Mouse (Mus musculus): Measurements from ENCODE around the gene Gphb5. TPM values are rescaled to one million over a fixed set of nuclear protein-coding genes. Genes with fewer than 3 reads are reported as not detected.

Gphb5 gene
- polyA plus RNA-seq (2014; fragmentation: Nextera tagmentation; extraction: Ambion mirVana), result not detected in 2 replicates

DNA sequence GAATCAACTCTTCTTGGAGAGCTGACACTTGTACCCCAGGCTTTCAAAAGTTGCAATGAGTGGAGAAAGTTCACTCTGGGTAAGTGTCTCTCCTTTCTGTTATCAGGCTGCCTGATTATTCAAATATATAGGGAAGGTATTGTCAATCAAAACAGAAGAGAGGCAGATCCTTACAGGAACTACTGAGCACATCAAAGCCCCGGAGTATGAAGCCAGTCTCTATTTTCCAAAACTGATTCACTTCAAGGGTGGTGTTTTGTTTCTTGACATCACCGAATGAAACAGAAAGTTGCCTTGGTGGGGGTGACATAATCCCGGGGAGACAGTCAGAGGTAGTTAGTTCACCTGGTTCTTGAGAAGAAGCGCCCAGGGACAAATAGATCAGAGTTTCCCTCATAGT, at the start of gene Gphb5:
Gene Gphb5 (minus strand): TSS at position 101 of the 400 bp plus-strand sequence.
- 92% methylated on average over 4 of the region's 4 CpGs for WGBS
- Histone ChIP-seq H3K4me3 (replicated peaks; ENCODE audit: low read length) (no peak within 1 kb of the TSS), H3K4me1 (replicated peaks; ENCODE audit: control insufficient read depth, insufficient read depth, low read length) (no peaks in the 10 kb centered on the region), H3K4me2 (replicated peaks) (no peak within 1 kb of the TSS), H3K27me3 (ENCODE audit: control insufficient read depth, insufficient read depth, low read length) (no peaks in the 10 kb centered on the region), H3K9me3 (ENCODE audit: control insufficient read depth, low read length) (no peaks in the 10 kb centered on the region), H3K27ac (no peak within 1 kb of the TSS), H3K9ac (no peak within 1 kb of the TSS), H3K36me3 (replicated peaks; ENCODE audit: control insufficient read depth, insufficient read depth) (no peaks in the 10 kb centered on the region)
- DNase-seq (ENCODE audit: low spot score) (no peak), ATAC-seq (ENCODE audit: low FRiP score) (no peak)

DNA sequence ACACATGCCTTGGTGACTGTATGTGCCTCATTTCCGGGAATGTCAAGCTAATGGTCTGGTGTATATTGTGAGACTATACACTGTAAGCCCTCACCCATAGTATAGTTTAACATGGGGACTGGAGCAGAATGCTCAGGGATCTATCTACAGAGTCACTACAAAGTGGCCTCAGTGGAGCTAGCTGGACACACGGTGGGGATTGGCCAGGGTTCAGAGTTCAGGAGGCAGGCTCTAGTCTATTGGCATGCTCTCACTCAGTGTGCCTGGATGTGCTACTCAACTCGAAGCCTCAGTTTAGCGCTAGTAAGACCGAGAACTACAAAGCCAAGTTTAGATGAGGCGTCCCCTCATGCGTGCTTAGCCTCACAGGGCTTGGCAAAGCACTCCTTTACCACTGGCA, 49.6 kb upstream of the Gphb5 start:
- no peak for DNase-seq (ENCODE audit: low spot score)
- no peak overlapping the region for H3K4me3 ChIP-seq (replicated peaks; ENCODE audit: low read length)
- no peak overlapping the region for H3K9ac ChIP-seq

DNA sequence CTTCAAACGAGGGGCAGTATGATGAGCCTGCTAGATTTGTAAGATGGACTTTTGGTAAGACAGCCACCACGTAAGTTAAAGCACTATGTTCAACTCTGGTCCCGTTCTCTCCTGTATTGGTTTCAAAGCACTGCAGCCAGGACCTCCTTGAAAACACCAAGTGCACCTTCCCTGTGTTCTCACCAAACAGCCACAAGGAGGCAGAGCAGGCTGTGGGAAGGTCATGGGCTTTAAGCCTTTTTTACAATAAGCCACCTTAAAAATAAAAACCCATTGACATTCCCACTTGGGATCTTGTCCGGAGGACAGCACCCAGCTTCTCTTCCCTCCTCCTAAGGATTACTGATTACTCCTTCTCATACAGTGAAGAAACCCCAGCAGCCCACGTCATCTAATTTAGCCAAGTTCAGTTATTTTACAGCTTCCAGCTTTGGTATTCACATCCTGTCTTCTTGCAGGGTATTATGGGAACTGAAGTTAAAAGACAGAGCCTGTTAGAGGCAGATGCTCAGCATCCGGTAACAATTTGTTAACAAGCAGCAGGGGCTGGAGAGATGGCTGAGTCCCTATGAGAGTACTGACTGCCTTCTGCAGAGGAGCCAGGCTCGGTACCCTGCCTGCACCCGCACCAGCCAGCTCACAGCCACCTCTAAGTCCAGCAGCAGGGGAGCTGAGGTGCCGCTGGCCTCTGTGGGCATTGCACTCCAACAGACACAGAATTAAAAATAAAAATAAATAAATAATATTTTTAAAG, 47.6 kb upstream of the Gphb5 start:
- Histone ChIP-seq H3K27me3 (ENCODE audit: control insufficient read depth, insufficient read depth, low read length) (no peaks in the 10 kb centered on the region), H3K4me1 (replicated peaks; ENCODE audit: control insufficient read depth, insufficient read depth, low read length) (no peaks in the 10 kb centered on the region), H3K4me2 (replicated peaks) (no peak overlapping the region), H3K36me3 (replicated peaks; ENCODE audit: control insufficient read depth, insufficient read depth) (peaks cover 78% of the 10 kb centered on the region), H3K4me3 (replicated peaks; ENCODE audit: low read length) (no peak overlapping the region), H3K27ac (no peak overlapping the region), H3K9ac (no peak overlapping the region), H3K9me3 (ENCODE audit: control insufficient read depth, low read length) (no peaks in the 10 kb centered on the region)
- ATAC-seq (ENCODE audit: low FRiP score), result no peak
- DNase-seq (ENCODE audit: low spot score), result peak; percentile 59
- WGBS, result 80% methylated on average over 9 of the region's 9 CpGs

More for the DNA sequence above, 49.6 kb upstream of the Gphb5 start:
- no peak overlapping the region for H3K27ac ChIP-seq
- no peaks in the 10 kb centered on the region for H3K4me1 ChIP-seq (replicated peaks; ENCODE audit: control insufficient read depth, insufficient read depth, low read length)
- WGBS, result 93% methylated on average over 7 of the region's 7 CpGs
- peaks cover 63% of the 10 kb centered on the region for H3K36me3 ChIP-seq (replicated peaks; ENCODE audit: control insufficient read depth, insufficient read depth)
- H3K9me3 ChIP-seq (ENCODE audit: control insufficient read depth, low read length), result no peaks in the 10 kb centered on the region
- no peaks in the 10 kb centered on the region for H3K27me3 ChIP-seq (ENCODE audit: control insufficient read depth, insufficient read depth, low read length)
- H3K4me2 ChIP-seq (replicated peaks), result no peak overlapping the region
- ATAC-seq (ENCODE audit: low FRiP score), result no peak

DNA sequence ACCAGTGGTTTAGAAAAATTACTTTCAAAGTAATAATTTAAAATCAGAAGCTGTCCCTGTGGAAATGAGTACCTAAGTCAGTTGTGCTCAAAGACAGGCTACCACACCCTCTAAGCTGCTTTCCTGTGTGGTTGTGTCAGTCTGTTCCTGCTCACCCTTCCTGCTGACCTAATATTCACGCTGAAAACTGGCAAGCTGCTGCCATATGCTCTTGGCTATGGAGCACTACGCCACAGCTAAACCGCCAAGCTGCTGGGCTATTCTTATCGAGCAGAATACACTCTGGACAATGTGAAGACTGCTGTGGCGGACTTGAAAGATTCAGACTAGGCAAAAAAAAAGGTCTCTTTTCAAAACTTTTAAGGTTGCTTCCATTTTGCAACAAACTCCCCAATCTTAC, 44.0 kb upstream of the Gphb5 start:
- Histone ChIP-seq H3K4me3 (replicated peaks; ENCODE audit: low read length) (no peak overlapping the region), H3K27ac (no peak overlapping the region), H3K9ac (no peak overlapping the region), H3K4me1 (replicated peaks; ENCODE audit: control insufficient read depth, insufficient read depth, low read length) (no peaks in the 10 kb centered on the region), H3K27me3 (ENCODE audit: control insufficient read depth, insufficient read depth, low read length) (no peaks in the 10 kb centered on the region), H3K4me2 (replicated peaks) (no peak overlapping the region), H3K9me3 (ENCODE audit: control insufficient read depth, low read length) (no peaks in the 10 kb centered on the region), H3K36me3 (replicated peaks; ENCODE audit: control insufficient read depth, insufficient read depth) (peaks cover 74% of the 10 kb centered on the region)
- ATAC-seq (ENCODE audit: low FRiP score) (no peak), DNase-seq (ENCODE audit: low spot score) (no peak)
- 84% methylated on average over 5 of the region's 5 CpGs for WGBS

DNA sequence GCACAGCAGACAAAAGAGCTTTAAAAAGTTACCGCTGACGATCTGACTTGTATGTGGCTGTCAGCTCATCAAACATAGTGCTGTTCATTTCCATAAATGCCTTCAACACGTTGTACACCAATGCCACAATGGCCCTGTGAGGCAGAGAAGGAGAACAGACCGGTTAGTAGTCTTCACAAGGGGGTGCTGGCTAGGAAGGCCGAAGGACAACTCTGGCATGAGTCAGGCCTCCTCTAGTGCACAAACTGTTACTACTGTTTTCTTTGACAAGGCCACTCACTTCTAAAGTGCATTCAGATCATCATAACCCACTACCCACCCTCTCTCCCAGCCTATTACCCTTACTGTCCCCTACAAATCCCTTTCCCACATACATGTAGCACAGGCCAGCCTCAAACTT, 43.1 kb upstream of the Gphb5 start:
- Histone ChIP-seq H3K4me3 (replicated peaks; ENCODE audit: low read length) (no peak overlapping the region), H3K9ac (no peak overlapping the region), H3K27ac (no peak overlapping the region), H3K4me2 (replicated peaks) (no peak overlapping the region), H3K4me1 (replicated peaks; ENCODE audit: control insufficient read depth, insufficient read depth, low read length) (no peaks in the 10 kb centered on the region), H3K36me3 (replicated peaks; ENCODE audit: control insufficient read depth, insufficient read depth) (peaks cover 67% of the 10 kb centered on the region), H3K27me3 (ENCODE audit: control insufficient read depth, insufficient read depth, low read length) (no peaks in the 10 kb centered on the region), H3K9me3 (ENCODE audit: control insufficient read depth, low read length) (no peaks in the 10 kb centered on the region)
- 76% methylated on average over 5 of the region's 5 CpGs for WGBS
- DNase-seq (ENCODE audit: low spot score) (no peak), ATAC-seq (ENCODE audit: low FRiP score) (no peak)

DNA sequence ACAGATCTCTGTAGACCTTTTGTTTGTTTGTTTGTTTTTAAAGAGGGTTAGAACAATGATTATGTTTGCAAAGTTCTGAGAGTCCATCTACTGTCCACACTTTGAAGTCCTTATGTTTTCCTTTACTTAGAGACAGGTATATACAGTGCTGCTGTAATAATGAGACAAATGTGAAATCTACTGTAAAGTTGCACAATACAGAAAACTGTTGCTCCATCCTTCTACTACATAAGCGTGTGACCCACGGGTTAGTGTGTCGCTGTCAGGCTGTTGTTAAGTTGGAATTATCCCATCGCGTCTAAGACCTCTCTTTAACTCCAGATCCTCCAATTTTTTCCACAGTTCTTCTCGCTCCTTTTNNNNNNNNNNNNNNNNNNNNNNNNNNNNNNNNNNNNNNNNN, 36.9 kb upstream of the Gphb5 start:
- H3K27ac ChIP-seq, result no peak overlapping the region
- peaks cover 50% of the 10 kb centered on the region for H3K36me3 ChIP-seq (replicated peaks; ENCODE audit: control insufficient read depth, insufficient read depth)
- ATAC-seq (ENCODE audit: low FRiP score), result no peak
- H3K27me3 ChIP-seq (ENCODE audit: control insufficient read depth, insufficient read depth, low read length), result no peaks in the 10 kb centered on the region
- DNase-seq (ENCODE audit: low spot score), result no peak
- H3K9ac ChIP-seq, result no peak overlapping the region
- H3K9me3 ChIP-seq (ENCODE audit: control insufficient read depth, low read length), result no peaks in the 10 kb centered on the region
- H3K4me2 ChIP-seq (replicated peaks), result no peak overlapping the region
- H3K4me1 ChIP-seq (replicated peaks; ENCODE audit: control insufficient read depth, insufficient read depth, low read length), result no peaks in the 10 kb centered on the region
- 94% methylated on average over 6 of the region's 6 CpGs for WGBS
- H3K4me3 ChIP-seq (replicated peaks; ENCODE audit: low read length), result no peak overlapping the region

DNA sequence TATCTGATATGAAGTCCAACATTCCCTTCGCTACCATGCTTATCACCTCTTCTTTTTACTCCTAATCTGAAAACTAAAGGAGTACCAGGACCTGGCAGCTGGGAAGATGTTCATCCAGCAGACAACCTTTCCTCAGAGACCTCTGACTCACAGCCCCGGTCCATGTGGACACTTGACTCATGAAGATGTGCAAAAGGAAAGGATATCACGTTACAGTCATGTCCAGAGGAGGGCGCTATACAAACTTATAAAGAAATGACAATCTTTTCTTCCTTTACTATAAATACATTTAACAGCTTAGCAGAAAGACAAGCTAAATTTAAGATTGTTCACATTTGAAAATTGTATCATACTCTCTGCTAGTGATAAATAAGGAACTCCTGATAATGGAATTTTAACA, 36.4 kb upstream of the Gphb5 start:
- no peak overlapping the region for H3K27ac ChIP-seq
- WGBS, result 80% methylated on average over 4 of the region's 4 CpGs
- H3K9me3 ChIP-seq (ENCODE audit: control insufficient read depth, low read length), result no peaks in the 10 kb centered on the region
- H3K27me3 ChIP-seq (ENCODE audit: control insufficient read depth, insufficient read depth, low read length), result no peaks in the 10 kb centered on the region
- H3K4me1 ChIP-seq (replicated peaks; ENCODE audit: control insufficient read depth, insufficient read depth, low read length), result no peaks in the 10 kb centered on the region
- peaks cover 46% of the 10 kb centered on the region for H3K36me3 ChIP-seq (replicated peaks; ENCODE audit: control insufficient read depth, insufficient read depth)
- DNase-seq (ENCODE audit: low spot score), result no peak
- H3K9ac ChIP-seq, result no peak overlapping the region
- no peak for ATAC-seq (ENCODE audit: low FRiP score)
- no peak overlapping the region for H3K4me3 ChIP-seq (replicated peaks; ENCODE audit: low read length)
- no peak overlapping the region for H3K4me2 ChIP-seq (replicated peaks)

DNA sequence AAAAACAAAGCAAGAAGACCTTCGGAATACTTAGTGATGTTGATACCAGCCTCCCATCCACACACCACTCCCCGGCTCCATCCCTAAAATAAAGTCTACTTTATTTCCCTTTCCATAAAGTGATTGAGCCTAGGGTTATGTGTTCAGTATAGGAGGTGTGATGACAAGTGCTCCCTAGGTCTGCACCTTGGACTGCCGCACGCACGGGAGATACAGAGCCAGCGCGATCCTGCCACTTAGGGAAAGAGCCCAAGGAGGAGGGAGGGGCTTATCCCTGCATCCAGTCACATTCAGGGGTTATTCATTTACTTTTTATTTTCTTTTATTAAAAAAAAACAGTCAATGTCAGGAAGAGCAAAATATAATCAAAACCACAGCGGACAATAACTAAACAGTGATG, 34.0 kb upstream of the Gphb5 start:
- Histone ChIP-seq H3K36me3 (replicated peaks; ENCODE audit: control insufficient read depth, insufficient read depth) (peaks cover 41% of the 10 kb centered on the region), H3K27ac (no peak overlapping the region), H3K4me2 (replicated peaks) (no peak overlapping the region), H3K27me3 (ENCODE audit: control insufficient read depth, insufficient read depth, low read length) (no peaks in the 10 kb centered on the region), H3K9me3 (ENCODE audit: control insufficient read depth, low read length) (no peaks in the 10 kb centered on the region), H3K4me1 (replicated peaks; ENCODE audit: control insufficient read depth, insufficient read depth, low read length) (no peaks in the 10 kb centered on the region), H3K9ac (no peak overlapping the region), H3K4me3 (replicated peaks; ENCODE audit: low read length) (no peak overlapping the region)
- ATAC-seq (ENCODE audit: low FRiP score) (no peak), DNase-seq (ENCODE audit: low spot score) (no peak)
- WGBS, result 97% methylated on average over 8 of the region's 8 CpGs

DNA sequence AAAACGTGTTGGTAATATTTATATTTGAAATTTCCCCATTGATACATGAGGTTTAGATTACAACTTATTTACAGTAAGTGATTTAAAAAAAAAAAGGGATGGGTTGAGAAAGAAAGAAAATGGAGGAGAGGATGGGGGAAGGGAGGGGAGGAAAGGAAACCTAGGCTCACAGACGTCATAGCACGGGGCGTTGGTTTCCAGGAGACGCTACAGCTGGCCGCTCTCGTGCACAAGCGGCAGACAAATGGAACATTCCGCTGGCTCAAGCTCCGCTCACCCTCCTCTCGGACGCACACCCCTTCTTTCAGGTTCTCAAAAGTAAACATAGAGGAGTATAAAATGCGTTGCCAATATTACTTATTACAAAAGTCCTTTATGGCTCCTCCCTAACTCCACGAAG, 33.4 kb upstream of the Gphb5 start:
- DNase-seq (ENCODE audit: low spot score), result no peak
- Histone ChIP-seq H3K36me3 (replicated peaks; ENCODE audit: control insufficient read depth, insufficient read depth) (peaks cover 41% of the 10 kb centered on the region), H3K27me3 (ENCODE audit: control insufficient read depth, insufficient read depth, low read length) (no peaks in the 10 kb centered on the region), H3K9me3 (ENCODE audit: control insufficient read depth, low read length) (no peaks in the 10 kb centered on the region), H3K4me3 (replicated peaks; ENCODE audit: low read length) (no peak overlapping the region), H3K4me2 (replicated peaks) (no peak overlapping the region), H3K4me1 (replicated peaks; ENCODE audit: control insufficient read depth, insufficient read depth, low read length) (no peaks in the 10 kb centered on the region), H3K9ac (no peak overlapping the region), H3K27ac (no peak overlapping the region)
- no peak for ATAC-seq (ENCODE audit: low FRiP score)
- WGBS, result 72% methylated on average over 14 of the region's 14 CpGs
